Mouse (Mus musculus) G1E (cell line): ENCODE data around the gene Tox4. TPM values are rescaled to one million over a fixed set of nuclear protein-coding genes. Genes with fewer than 3 reads are reported as not detected.
"Not testable (repeated sequence)": the region's sequence is repeated elsewhere in the genome, so short reads cannot be mapped to it uniquely, and the experiment has no call there.

ENCODE experiments used
- ATAC-seq: 2 replicates; pipeline ENCODE4 v1.8.0; 2016; ENCODE audit warnings: mild to moderate bottlenecking; ENCODE audit not compliant: insufficient number of reproducible peaks, poor library complexity, low FRiP score, severe bottlenecking; ENCODE audit errors: extremely low read depth
- DNase-seq: peaks from one replicate; pipeline ENCODE4 v3.0.0; 2012; ENCODE audit warnings: low spot score
- H3K27me3 ChIP-seq: 2 replicates; pipeline ENCODE4 v1.6.1; 2012; ENCODE audit warnings: mild to moderate bottlenecking, low read length, inconsistent platforms; ENCODE audit not compliant: insufficient read depth
- H3K36me3 ChIP-seq: replicated peaks from 2 replicates; pipeline ENCODE3; 2012; ENCODE audit warnings: mild to moderate bottlenecking, inconsistent platforms
- H3K4me1 ChIP-seq: 2 replicates; pipeline ENCODE4 v1.6.1; 2012; ENCODE audit warnings: low read depth, low read length, inconsistent platforms, mixed read lengths; ENCODE audit not compliant: insufficient read depth
- H3K4me3 ChIP-seq: 2 replicates; pipeline ENCODE4 v1.5.1; 2012; ENCODE audit warnings: low read depth, mild to moderate bottlenecking, inconsistent platforms, low read length, moderate library complexity, mixed read lengths
- H3K9me3 ChIP-seq: replicated peaks from 2 replicates; pipeline ENCODE4 v1.6.1; 2012; ENCODE audit warnings: inconsistent platforms
- CTCF ChIP-seq: IDR thresholded peaks from 2 replicates; pipeline ENCODE4 v1.5.1; 2012; ENCODE audit warnings: low read depth, low read length, inconsistent platforms, mixed read lengths
- GATA1 ChIP-seq: IDR thresholded peaks from 2 replicates; pipeline ENCODE4 v1.6.1; 2012; ENCODE audit warnings: borderline replicate concordance, low read length, inconsistent platforms, mixed read lengths
- GATA2 ChIP-seq: IDR thresholded peaks from 2 replicates; pipeline ENCODE4 v1.6.1; 2012; ENCODE audit warnings: low read depth, low read length, inconsistent platforms, borderline replicate concordance
- POLR2AphosphoS5 ChIP-seq: IDR thresholded peaks from 2 replicates; pipeline ENCODE4 v1.6.1; 2012; ENCODE audit warnings: low read depth, low read length, inconsistent platforms; ENCODE audit not compliant: insufficient replicate concordance
- TAL1 ChIP-seq: conservative IDR thresholded peaks from 2 replicates; pipeline ENCODE4 v1.6.1; 2012; ENCODE audit warnings: low read depth, low read length, inconsistent platforms, mixed read lengths
- polyA plus RNA-seq: library from polyadenylated mRNA; stranded (reverse); fragments of >175 nt; gene quantifications from 2 replicates; pipeline ENCODE4 v1.2.3, GENCODE M21; 2012
- total RNA-seq, 2 experiments: library from RNA; stranded (forward) in 1 of 2; stranded (reverse) in 1 of 2; fragments of 200-1000 nt in 1 of 2; fragments of >200 nt in 1 of 2; fragmentation: Nextera tagmentation in 1 of 2; gene quantifications; 2 replicates each; pipeline ENCODE4 v1.2.3; 2014 to 2017

Gene Tox4
- total and polyA plus RNA-seq, 3 experiments = 37.2 to 49.2 (median 42.9) TPM

GRCm38 (mm10) chr14:52283629-52284028 is 4.7 kb downstream of the Tox4 start:
- Histone ChIP-seq H3K27me3 (no peaks in the 10 kb centered on the region), H3K4me3 (no peak overlapping the region), H3K4me1 (peaks cover 31% of the 10 kb centered on the region), H3K9me3 (no peaks in the 10 kb centered on the region), H3K36me3 (peaks cover 63% of the 10 kb centered on the region)
- TF ChIP-seq CTCF (no peak), GATA2 (no peak), TAL1 (no peak), GATA1 (no peak)
- DNase-seq (no peak), ATAC-seq (no peak)

GRCm38 (mm10) chr14:52284191-52284590 is 5.2 kb downstream of the Tox4 start:
- no peak for TF ChIP-seq POLR2AphosphoS5
- no peak for TF ChIP-seq GATA1
- no peak for DNase-seq
- H3K36me3 ChIP-seq = peaks cover 66% of the 10 kb centered on the region

GRCm38 (mm10) chr14:52295558-52296264 is 16.8 kb downstream of the Tox4 start:
- ATAC-seq = no peak
- H3K36me3 ChIP-seq = peaks cover 91% of the 10 kb centered on the region
- no peak for DNase-seq
- no peaks in the 10 kb centered on the region for H3K9me3 ChIP-seq
- no peaks in the 10 kb centered on the region for H3K27me3 ChIP-seq
- TF ChIP-seq CTCF (peak; percentile 15; the same call in 1 of the 2 replicates), GATA2 (no peak)
- peaks cover 6% of the 10 kb centered on the region; the same call in 1 of the 2 replicates for H3K4me1 ChIP-seq
- no peak overlapping the region for H3K4me3 ChIP-seq

More at GRCm38 (mm10) chr14:52284191-52284590, 5.2 kb downstream of the Tox4 start:
- H3K4me1 ChIP-seq = peaks cover 31% of the 10 kb centered on the region
- H3K9me3 ChIP-seq = no peaks in the 10 kb centered on the region
- no peak overlapping the region for H3K4me3 ChIP-seq
- no peak for ATAC-seq
- no peaks in the 10 kb centered on the region for H3K27me3 ChIP-seq

GRCm38 (mm10) chr14:52303517-52303916 is 24.6 kb downstream of the Tox4 start:
- not testable (repeated sequence) for ATAC-seq, H3K4me3 ChIP-seq, DNase-seq, H3K9me3 ChIP-seq, H3K27me3 ChIP-seq
- H3K4me1 ChIP-seq = peaks cover 28% of the 10 kb centered on the region
- peaks cover 35% of the 10 kb centered on the region for H3K36me3 ChIP-seq

- TF ChIP-seq GATA1 (no peak), POLR2AphosphoS5 (no peak; the same call in 1 of the 2 replicates), CTCF (no peak), TAL1 (no peak), GATA2 (no peak)
- DNase-seq = peak; percentile 71
These were observed 25.8 kb downstream of the Tox4 start, which contains the start of gene Mettl3 for GRCm38 (mm10) chr14:52304644-52305271. Gene Mettl3 (minus strand): TSS chr14:52305128.

GRCm38 (mm10) chr14:52306100-52306499 is 27.2 kb downstream of the Tox4 start:
- H3K4me1 ChIP-seq = peaks cover 27% of the 10 kb centered on the region
- peaks cover 12% of the 10 kb centered on the region for H3K36me3 ChIP-seq
- no peaks in the 10 kb centered on the region for H3K27me3 ChIP-seq
- no peak overlapping the region; the same call in 1 of the 2 replicates for H3K4me3 ChIP-seq
- no peaks in the 10 kb centered on the region for H3K9me3 ChIP-seq
- TF ChIP-seq GATA2 (no peak), TAL1 (peak; percentile 47)
- DNase-seq (no peak), ATAC-seq (peak; percentile 69)

More at GRCm38 (mm10) chr14:52304644-52305271, 25.8 kb downstream of the Tox4 start, which contains the start of gene Mettl3:
- no peaks in the 10 kb centered on the region for H3K27me3 ChIP-seq
- ATAC-seq = peak; percentile 65
- H3K36me3 ChIP-seq = peaks cover 22% of the 10 kb centered on the region
- peaks cover 27% of the 10 kb centered on the region for H3K4me1 ChIP-seq
- H3K4me3 ChIP-seq = peak within 1 kb of the TSS; percentile 78
- no peaks in the 10 kb centered on the region for H3K9me3 ChIP-seq

GRCm38 (mm10) chr14:52310343-52310742 is 31.4 kb downstream of the Tox4 start:
- Histone ChIP-seq H3K4me1 (peaks cover 35% of the 10 kb centered on the region), H3K36me3 (peaks cover 28% of the 10 kb centered on the region), H3K27me3 (peaks cover 27% of the 10 kb centered on the region)
- not testable (repeated sequence) for DNase-seq, ATAC-seq, H3K4me3 ChIP-seq, H3K9me3 ChIP-seq
